In genomic region chr4:12595801-12596515, GRCm38 (mm10) we compare ENCODE assay signal across 10 mouse cellular contexts.
DNase-seq lines count a peak whose midpoint lies in the region; ATAC-seq lines count a peak whose summit lies in the region.
"Had no signal": no experiment of that assay in that cellular context is flagged by ENCODE, and none has a peak within 500 bp of the region (broad histone marks: within the 10 kb centered on the region; RNA-seq: fewer than 3 reads in every experiment).

No protein-coding gene starts in this region.

- intact Hi-C loops in left cerebral cortex, postnatal 25 days (cut with DNase I): no loop called here
- intact Hi-C loops in heart, postnatal 36 days (cut with DNase I): no loop called here

- DNase-seq in embryo, embryonic 10 days (ENCODE audit: low spot score): peak; percentile 24
- DNase-seq in embryo, embryonic 9.5 days (ENCODE audit: extremely low spot score): no peak
- DNase-seq in testis, postnatal 14 days (ENCODE audit: low spot score): peak; percentile 6
- DNase-seq in testis, postnatal 10 days (ENCODE audit: low spot score): no peak
- DNase-seq in left cerebral cortex, postnatal 25 days (ENCODE audit: low spot score in 2 of 2): peak; percentile 30 to 78
- DNase-seq in heart, postnatal 36 days: no peak
- no peak for DNase-seq in lung, postnatal 10 days
- DNase-seq: liver, embryonic 13.5 days had no signal

- no peak for ATAC-seq in monocyte, adult 5-6 weeks (replicated peaks; ENCODE audit: insufficient number of reproducible peaks, low FRiP score, low TSS enrichment, poor library complexity, severe bottlenecking)
- ATAC-seq: Patski had no signal

Comparison
In these comparisons a context has a peak if more than half of its experiments do, and no peak if none do; other contexts are left out.
1. DNase-seq: peak in embryo, embryonic 10 days (single experiment), testis, postnatal 14 days (single experiment) and left cerebral cortex, postnatal 25 days (2 of 2); none in embryo, embryonic 9.5 days (single experiment), testis, postnatal 10 days (single experiment), heart, postnatal 36 days (0 of 2) and lung, postnatal 10 days (single experiment).